Mouse (Mus musculus) thymus, postnatal 4 days (tissue): ENCODE measurements around the gene Begain.

Experiments
- DNase-seq: peaks from one replicate; pipeline ENCODE4 v3.0.0; 2021

Gene Begain

DNA sequence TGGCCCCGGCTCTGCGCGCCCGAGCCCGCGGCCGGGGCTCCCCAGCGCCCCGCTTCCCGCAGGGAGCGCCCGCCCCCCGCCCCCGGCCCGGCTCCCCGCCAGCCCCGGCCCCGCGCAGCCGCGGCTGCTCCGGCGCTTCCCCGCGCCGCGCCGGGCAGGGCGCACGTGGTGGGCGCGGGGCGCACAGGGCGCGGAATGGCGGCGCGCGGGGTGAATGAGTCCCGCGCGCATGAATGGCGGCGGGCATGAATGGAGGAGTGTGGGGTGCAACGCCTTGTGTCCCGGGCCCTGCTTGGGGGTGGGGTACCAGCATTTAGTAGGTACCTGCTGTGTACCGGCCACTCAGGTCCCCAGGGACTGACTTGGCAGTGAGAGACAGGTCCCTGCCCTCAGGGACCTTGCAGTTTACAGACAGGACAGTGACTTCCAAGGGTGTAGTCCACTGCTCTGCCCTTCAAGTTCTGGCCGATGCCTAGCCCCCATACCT, at the start of gene Begain:
Begain (minus strand) TSS at position 51 of the 487 bp plus-strand sequence.
- peak; percentile 47 for DNase-seq

DNA sequence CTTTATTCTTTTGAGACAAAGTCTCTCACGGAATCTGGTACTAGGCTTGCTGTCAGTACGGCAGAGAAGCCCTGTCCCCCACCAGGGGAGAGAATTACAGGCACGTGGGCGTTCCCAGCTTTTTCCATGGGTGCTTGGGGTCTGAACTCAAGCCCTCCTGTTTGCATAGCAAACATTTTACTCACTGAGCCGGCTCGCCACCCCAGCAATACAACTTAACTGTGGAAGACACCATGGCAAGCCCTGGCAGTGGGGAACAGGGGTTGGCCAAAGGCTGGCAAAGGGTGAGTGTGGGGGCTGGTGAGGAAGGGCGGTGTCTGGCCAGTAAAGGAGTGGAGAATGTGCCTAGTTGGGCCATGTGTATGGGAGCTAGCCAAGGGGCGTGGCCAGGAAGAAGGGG, 47.7 kb upstream of the Begain start:
- DNase-seq, result no peak

DNA sequence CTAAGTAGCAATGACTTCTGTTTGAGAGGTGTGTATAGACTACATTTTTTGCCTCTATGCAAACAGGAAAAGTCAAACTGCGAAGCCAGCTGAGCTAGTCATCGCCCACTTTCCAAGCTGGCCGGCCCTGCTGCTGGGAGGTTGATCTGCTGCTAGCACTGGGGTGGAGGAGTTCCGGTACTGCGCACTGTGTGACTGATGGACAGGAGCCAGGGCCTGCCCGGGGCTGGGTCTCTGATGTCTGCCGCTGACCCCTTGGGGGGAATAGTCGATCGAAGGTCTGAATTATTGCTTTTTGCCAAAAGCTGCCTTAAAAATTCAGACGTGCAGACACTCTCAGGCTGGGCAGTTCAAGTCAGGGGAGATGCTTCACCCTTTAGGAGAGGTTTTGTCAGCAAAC, 47.1 kb upstream of the Begain start:
- DNase-seq, result no peak

DNA sequence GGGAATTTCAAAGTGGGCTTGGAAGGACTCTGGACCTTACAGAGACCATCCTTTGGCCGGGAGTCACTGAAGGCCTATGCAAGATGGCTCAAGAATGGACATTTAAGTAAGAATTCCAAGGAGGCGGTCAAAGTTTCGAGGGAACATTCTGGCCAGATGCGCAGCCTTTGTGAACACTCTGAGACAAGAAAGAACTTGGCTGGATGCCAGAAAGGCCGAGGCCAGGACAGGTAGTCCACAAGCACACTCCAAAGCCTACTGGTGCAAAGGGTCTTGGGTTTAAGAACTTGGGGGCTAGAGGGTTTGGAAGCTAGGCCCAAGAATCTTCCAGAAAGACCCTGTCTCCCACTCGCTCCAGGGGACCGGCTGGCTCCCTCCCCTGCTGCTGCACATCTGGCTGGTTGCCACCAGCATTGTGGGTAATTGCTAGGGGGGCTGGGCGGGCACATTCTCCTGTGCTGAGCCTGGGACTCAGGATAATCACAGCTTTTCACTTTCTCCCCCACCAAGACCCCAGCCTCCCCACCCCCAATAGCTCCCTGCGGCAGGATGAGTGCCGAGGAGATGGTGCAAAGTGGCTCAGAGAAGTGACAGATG, 45.1 kb upstream of the Begain start:
- no peak for DNase-seq

DNA sequence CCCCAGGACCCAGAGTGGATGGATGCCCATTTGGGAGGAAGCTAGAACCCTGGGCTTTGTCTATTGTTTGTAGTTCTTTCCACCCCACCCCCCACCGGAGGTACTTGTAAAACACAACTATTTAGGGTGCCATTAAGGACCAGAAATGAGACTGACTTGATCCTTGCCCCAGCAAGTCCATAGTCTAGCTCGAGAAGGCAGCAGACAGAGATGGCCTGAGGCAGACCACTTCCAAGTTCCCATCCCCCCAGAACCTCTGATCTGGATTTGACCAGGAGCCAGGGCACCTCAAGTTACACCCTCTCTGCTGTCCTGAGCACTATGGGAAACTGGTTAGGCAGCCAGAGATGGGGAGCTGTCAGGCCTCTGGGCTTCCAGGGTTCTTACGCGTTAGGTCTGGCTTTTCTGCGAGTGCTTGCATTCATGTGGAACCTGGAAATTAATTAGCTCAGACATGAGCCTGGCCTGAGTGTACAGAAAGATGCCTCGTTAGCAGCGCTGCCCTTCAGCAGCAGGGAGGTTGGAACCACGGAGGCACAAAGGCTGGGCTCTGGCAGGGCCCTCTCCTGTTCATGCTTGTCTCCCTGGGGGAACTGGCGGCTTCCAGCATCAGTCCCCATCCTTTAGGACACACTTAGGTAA, 44.5 kb upstream of the Begain start:
- no peak for DNase-seq

- DNase-seq, result no peak
Measured at GRCm38 (mm10) chr12:109108911-109109310, 40.9 kb upstream of the Begain start.

DNA sequence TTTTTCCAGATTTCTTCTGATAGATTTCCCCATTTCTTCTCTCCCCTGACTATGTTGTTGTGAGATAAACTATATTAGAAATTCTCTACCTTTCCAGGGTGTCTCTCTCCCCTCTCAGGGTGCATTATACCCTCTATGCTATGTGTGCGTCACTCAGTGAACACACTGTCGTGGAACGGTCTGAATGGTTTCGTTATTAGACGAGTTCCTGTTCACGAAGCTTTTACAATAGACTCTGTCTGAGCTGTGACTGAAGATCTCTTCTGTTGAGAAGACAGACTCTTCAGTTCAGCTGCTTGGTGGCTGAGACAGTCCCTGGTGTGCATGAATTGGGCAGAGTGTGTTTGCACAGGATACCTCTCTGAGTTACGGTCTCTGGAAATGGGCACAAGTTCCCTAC, 32.4 kb upstream of the Begain start:
- DNase-seq, result no peak

DNA sequence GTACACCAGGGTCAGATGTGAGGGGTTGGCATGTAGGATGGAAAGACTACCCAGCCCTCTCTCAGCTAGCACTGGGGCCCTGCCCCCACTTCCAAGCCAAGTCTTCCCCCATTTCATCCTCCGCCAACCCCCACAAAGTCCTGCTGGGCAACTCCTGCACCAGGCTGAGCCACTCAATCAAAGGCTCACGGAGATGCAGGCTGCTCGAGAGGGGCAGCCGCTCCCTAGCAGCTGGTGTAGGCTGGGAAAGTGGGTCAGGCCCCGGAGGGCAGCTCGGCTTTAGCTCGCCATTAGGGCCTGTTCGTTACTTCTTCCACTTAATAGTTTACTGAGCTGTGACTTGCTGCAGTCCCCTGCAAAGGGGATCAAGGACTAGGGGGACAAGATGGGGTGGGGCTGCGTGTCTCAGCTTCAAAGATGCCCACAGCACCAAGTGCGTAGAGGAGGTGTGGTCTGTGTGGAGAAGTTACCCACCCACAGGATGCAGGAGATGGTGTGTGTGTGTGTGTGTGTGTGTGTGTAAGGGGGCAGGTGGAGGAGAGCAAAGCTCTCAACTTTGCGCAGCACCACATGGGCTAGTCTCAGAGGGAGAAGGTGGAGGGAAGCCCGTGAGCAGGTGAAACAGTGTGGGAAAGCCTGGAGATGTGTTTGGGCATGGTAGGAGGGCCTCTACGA, 22.6 kb upstream of the Begain start:
- peak; percentile 54 for DNase-seq

GRCm38 (mm10) chr12:109090041-109090440, 22.0 kb upstream of the Begain start:
- no peak for DNase-seq

DNA sequence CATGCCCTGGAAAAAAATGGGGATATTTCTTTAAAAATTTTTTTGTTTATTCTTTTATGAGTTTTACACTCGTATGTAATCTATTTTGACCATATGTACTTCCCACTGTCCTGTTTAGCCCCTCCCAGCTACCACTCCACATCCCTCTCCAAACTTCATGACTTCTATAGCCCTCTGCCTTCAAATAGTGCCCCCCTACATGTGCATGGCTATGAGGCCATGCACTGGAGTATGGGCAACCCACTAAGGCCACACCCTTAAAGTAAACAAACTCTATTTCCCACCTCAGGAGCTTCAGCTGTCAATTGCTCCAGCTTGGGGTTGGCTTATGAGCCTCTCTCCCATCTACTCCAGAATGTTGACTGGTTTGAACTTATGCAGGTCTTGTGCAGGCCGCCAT, 18.1 kb upstream of the Begain start:
- DNase-seq, result no peak

DNA sequence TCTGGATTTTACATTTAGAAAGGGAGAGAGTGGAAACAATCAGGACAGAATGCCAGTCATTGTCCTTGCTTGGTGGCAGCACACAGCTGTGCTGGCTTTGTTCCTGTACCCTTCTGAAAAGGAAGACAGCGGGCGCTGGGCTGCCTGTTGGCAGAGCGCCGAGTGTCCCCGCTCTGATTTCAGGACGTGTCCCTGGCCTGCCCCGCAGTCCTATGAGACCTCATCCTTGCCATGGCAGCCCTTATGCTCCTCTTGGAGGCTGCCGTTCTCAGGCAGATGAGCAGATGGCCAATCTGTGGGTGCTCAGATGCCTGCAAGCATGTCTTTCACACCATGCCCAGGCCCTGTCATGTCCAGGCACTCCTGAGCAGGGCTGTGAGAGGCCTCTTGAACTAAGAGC, 17.7 kb upstream of the Begain start:
- DNase-seq, result no peak

- no peak for DNase-seq
Measured at GRCm38 (mm10) chr12:109085046-109085445, 17.0 kb upstream of the Begain start.

DNA sequence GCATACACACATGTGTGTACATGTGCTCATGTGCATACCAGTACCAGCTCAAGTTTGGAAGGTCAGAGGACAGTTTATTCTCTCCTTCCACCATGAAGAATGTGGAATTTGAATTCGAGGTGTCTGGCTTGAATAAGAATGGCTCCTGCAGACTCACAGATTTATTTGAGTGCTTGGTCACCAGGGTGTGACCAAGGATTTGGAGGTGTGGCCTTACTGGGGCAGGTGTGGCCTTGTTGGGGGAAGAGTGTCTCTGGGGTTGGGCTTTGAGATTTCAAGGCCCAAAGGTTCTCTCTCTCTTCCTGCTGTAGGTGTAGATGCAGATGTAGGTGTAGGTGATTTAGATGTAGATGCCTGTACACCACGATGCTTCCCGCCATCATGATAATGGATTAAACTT, 15.5 kb upstream of the Begain start:
- DNase-seq, result no peak

DNA sequence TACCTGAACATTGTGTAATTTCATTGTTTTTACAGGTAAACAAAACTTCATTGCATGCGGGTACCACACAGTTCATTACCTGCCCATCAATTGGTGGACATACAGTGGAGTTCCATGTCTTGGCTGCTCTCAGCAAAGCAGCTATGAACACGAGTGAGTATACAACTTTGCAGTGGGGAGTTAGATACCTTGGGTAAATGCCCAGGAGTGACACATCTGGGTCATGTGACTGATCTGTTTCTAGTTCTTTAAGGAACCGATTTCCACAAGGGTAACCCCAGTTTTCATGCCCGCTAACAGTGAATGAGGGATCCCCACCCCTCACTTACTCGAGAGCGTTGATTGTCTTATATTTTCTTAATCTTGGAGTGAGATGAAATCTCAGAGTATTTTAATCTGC, 9.0 kb upstream of the Begain start:
- DNase-seq, result no peak

DNA sequence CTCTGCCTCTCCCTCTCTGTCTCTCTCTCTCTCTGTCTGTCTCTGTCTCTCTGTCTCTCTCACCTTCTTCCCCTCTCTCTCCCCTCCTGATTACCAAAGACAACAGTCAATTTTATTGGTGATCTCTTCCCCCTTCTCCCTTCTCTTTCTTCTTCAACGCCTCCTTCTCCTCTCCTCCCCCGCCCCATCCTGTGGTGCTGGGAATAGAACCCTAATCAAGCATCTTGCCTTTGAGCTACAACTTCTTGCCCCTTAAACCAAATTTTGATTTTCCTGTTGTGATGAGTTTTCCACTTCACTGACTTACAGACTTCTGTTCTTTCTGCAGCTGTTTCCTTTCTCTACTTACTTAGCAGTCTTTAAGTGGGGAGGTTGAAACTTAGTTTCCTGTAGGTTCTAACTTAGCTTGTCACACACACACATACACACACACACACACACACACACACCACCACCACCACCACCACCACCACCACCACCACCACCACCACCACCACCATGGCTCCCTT, 6.8 kb upstream of the Begain start:
- no peak for DNase-seq

DNA sequence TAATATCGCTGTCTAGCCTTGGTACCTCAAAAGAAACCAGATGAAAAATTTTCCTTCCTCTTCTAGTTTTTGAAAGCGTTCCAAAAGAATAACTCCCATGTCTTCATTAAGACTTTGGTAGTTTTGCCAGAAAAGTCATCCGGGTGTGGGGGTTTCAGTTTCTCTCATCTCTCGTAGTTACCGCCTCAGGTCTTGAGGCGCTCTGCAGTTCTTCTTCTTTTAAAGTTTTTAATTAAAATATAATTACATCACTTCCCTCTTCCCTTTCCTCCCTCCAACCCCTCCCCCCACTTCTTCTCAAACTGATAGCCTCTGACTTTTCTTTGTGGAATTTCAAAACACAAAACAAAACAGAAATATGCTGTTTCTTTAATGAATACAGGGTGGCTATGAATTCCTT, 6.1 kb upstream of the Begain start:
- no peak for DNase-seq

- DNase-seq, result no peak
Measured at GRCm38 (mm10) chr12:109071248-109071647, 3.2 kb upstream of the Begain start.

DNA sequence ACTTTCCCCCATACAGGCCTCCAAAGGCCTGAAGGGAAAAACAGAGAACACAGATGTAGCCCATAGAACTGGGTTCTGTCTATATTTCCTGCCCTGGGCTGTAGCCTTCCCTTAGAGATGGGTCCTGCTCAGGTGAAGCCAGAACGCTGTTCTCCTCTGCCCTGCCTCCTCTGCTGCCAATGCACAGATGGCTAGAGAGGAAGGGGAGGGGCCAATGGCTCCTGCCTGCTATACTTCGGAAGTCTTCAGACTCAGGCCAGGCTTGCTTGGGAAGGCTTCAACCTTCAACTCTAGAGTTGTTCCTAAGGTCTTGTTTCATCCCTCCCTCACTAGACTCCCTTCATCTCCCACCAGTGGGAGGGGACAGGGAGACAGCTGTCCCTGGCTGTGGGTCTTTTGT, 1.7 kb upstream of the Begain start:
- peak; percentile 54 for DNase-seq

DNA sequence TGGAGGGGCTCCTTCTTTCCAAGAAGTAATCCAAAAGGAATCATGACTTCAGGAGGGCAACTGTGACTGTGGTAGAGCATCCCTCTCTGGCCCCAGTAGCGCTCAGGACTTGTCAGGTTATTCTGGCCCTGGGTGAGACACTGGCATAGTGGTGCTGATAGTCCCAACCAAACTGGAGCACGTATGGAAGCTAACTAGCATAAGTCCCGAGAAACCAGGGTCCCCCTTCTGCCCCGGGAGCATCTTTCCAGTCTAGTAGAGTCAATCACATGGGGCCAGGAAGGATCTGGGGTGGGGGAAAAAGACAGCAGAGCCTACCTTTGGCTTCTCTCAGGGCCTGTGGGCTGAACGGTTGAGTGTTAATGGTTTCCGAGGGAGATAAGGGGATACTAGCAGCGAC, 721 bp upstream of the Begain start:
- no peak for DNase-seq

GRCm38 (mm10) chr12:109067561-109068135, 369 bp downstream of the Begain start:
- peak; percentile 77 for DNase-seq

- DNase-seq, result no peak
Measured at GRCm38 (mm10) chr12:109058660-109059059, 9.4 kb downstream of the Begain start.

GRCm38 (mm10) chr12:109057736-109058135, 10.3 kb downstream of the Begain start:
- peak; percentile 37 for DNase-seq

DNA sequence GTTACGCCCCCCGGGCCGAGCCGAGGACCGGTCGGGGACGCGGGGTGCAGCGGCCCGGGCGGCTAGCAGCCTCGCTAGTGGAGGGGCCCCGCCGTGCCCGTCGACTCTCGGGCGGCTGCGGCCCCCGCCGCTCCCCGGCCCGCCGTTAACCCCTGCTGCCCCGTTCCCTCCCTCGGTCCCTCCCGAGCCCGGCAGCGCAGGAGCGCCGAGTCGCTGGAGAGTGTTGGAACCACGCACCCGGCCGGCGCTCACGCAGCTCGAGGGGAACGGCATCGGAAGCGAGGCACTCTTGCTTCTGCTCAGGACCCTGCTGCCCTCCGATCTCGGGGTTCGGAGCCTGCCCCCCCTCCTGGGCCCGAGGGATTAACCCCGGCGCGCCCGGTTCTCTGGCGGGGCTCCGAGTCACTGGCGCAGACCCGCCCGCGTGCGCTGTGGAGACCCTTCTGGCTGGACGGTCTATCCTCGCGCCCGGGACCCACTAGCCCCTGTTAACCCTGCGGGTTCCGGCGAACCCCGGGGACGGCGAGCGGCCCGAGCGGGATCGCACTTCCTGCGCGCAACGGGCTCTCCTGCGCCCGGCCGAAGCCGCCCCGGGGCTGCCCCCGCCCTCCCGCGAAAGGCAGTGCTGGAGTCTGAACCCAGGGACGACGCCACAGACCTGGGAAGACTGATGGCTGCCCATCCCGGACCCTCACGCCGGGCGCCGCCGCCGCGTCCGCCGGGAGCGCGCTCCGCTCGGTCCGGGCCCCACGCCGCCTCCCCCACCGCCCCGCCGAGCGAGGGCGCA, 14.8 kb downstream of the Begain start:
- peak; percentile 41 for DNase-seq
